Mouse (Mus musculus) liver, postnatal 0 days (tissue): ENCODE results near the gene Mrpl42. TPM values are rescaled to one million over a fixed set of nuclear protein-coding genes. Genes with fewer than 3 reads are reported as not detected.
"Not testable (repeated sequence)": the region's sequence is repeated elsewhere in the genome, so short reads cannot be mapped to it uniquely, and the experiment has no call there.

ENCODE experiments used
- ATAC-seq: fragments of 200-750 bp; cut with Nextera tagmentation; 2 replicates; pipeline ENCODE4 v1.8.0; 2017; ENCODE audit warnings: mild to moderate bottlenecking, moderate library complexity
- DNase-seq: peaks from one replicate; pipeline ENCODE4 v3.0.0-alpha.2; 2016
- H3K27ac ChIP-seq: fragments of 300-500 bp; sonication (generic); 2 replicates; pipeline ENCODE4 v1.5.1; 2014; ENCODE audit warnings: antibody characterized with exemption, moderate library complexity, mild to moderate bottlenecking, low read depth
- H3K27me3 ChIP-seq: fragments of 300-500 bp; sonication (generic); 2 replicates; pipeline ENCODE4 v1.6.1; 2014; ENCODE audit warnings: low read length, control low read depth, mixed read lengths; ENCODE audit not compliant: insufficient read depth
- H3K36me3 ChIP-seq: fragments of 300-500 bp; sonication (generic); replicated peaks from 2 replicates; pipeline ENCODE4 v1.6.1; 2014; ENCODE audit warnings: mild to moderate bottlenecking, control low read depth, low read length, moderate library complexity, mixed read lengths; ENCODE audit not compliant: insufficient read depth
- H3K4me1 ChIP-seq: fragments of 300-500 bp; sonication (generic); 2 replicates; pipeline ENCODE4 v1.6.1; 2014; ENCODE audit warnings: antibody characterized with exemption, mild to moderate bottlenecking, control low read depth; ENCODE audit not compliant: insufficient read depth
- H3K4me2 ChIP-seq: fragments of 300-500 bp; sonication (generic); 2 replicates; pipeline ENCODE4 v1.6.1; 2014; ENCODE audit warnings: low read depth, mild to moderate bottlenecking, low read length, moderate library complexity, mixed read lengths
- H3K4me3 ChIP-seq: fragments of 300-500 bp; sonication (generic); 2 replicates; pipeline ENCODE4 v1.5.1; 2014; ENCODE audit warnings: low read depth, low read length
- H3K9ac ChIP-seq: fragments of 300-500 bp; sonication (generic); replicated peaks from 2 replicates; pipeline ENCODE4 v1.6.1; 2014; ENCODE audit warnings: mild to moderate bottlenecking, moderate library complexity
- H3K9me3 ChIP-seq: fragments of 300-500 bp; sonication (generic); 2 replicates; pipeline ENCODE4 v1.6.1; 2016; ENCODE audit warnings: mild to moderate bottlenecking, control low read depth, low read length, mixed read lengths
- CTCF ChIP-seq: sonication (generic); IDR thresholded peaks from 2 replicates; pipeline ENCODE4 v1.5.1; 2016; ENCODE audit warnings: antibody characterized with exemption, low read depth
- EP300 ChIP-seq: IDR thresholded peaks from 2 replicates; pipeline ENCODE4 v1.6.1; 2016; ENCODE audit warnings: antibody characterized with exemption, low read depth, mild to moderate bottlenecking
- WGBS: fragments of 180-500 bp; shearing (Covaris S2); extraction: QIAGEN DNeasy Blood & Tissue Kit; methylation state at CpG from one replicate; pipeline ENCODE4 v1.1.7; 2014; ENCODE audit not compliant: insufficient replicate concordance; 5-methylcytosine and 5-hydroxymethylcytosine counted together
- polyA plus RNA-seq: library from polyadenylated mRNA; unstranded; fragments of >200 nt; fragmentation: Nextera tagmentation; extraction: Ambion mirVana; gene quantifications from 2 replicates; pipeline ENCODE4 v1.2.1, GENCODE M21; 2015

Mrpl42 gene
- polyA plus RNA-seq, result 163 and 168 TPM in 2 replicates

DNA sequence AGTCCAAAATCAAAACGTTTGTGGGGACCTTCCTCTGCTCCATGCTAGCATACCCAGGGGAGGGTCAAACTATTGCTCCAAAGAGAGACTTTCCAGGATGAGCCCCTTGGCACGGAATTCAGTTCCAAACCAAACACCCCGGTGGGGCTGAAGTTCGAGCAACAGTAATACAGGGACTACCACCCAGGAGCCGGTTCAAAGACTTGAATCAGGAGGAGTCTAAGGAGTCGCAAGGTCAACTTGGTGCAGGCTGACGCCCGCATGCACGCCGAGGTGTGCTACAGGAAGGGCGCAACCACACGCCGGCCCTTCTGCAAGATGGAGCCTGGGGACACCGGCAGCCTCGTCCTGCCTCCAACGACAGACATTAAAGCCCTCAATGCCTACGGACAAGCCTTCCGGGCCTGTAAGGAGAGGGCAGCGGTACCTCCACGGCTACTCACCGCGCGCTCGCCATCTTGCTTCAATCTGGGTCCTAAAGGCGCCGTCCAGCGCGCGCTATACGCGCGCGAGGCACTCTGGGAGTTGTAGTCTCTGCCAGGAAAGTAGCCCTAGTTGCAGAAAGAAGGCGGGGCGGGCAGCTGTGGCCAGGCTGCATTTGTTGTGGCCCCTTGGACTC, at the start of gene Mrpl42:
Gene Mrpl42, minus strand, starts transcription at position 478 of the 619 bp plus-strand sequence.
- WGBS, result under 1% methylated on average over 35 of the region's 35 CpGs
- Histone ChIP-seq H3K4me2 (peak within 1 kb of the TSS; percentile 88), H3K4me3 (peak within 1 kb of the TSS; percentile 82), H3K27me3 (no peaks in the 10 kb centered on the region), H3K9me3 (no peaks in the 10 kb centered on the region), H3K9ac (peak within 1 kb of the TSS; percentile 76), H3K4me1 (peaks cover 9% of the 10 kb centered on the region), H3K27ac (peak within 1 kb of the TSS; percentile 82), H3K36me3 (no peaks in the 10 kb centered on the region; the same call in 1 of the 2 replicates)
- ATAC-seq, result peak; percentile 97
- TF ChIP-seq CTCF (no peak), EP300 (no peak)
- peak; percentile 90 for DNase-seq

DNA sequence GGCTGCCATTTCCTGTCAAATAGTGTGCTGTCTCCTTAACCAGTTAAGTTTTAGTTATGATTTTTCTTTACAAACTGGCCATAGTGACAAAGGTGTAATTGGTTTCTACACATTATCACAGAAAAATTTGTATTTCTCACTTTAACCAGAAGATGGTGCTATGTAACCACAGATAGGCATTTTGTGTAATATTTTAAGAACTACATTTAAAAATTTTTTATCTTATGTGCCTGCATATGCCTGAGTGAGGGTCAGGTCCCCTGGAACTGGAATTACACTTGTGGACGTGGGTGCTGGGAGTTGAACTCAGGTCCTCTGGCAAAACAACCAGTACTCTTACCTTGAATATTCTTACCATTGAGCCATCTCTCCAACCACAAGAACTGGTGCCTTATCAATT, 48.8 kb upstream of the Mrpl42 start:
- DNase-seq, result no peak
- 56% methylated on average over 1 of the region's 1 CpGs for WGBS
- H3K9ac ChIP-seq, result no peak overlapping the region

DNA sequence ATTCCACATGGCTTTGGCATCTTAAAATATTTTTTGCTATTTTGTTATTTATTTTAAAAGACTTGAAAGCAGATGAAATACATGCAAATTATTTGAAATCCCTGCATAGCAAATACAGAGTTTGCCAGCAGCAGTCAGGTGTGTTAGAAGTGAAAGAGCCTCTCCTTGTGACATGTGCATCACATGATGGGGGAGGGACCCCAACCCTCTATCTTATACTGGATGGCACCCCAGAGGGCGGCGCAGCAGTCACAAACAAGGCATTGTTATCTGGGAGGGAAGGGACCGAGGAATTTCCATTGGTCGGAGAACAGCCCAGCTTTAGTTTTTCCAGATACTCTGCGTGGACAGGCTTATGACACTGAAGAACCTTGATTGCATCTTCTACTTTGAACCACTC, 47.3 kb upstream of the Mrpl42 start:
- WGBS, result 81% methylated on average over 5 of the region's 5 CpGs
- DNase-seq, H3K9me3 ChIP-seq, H3K27ac ChIP-seq, H3K4me3 ChIP-seq, H3K4me1 ChIP-seq, H3K4me2 ChIP-seq, ATAC-seq, H3K27me3 ChIP-seq, H3K9ac ChIP-seq: not testable (repeated sequence)
- peaks cover 84% of the 10 kb centered on the region for H3K36me3 ChIP-seq

More for the DNA sequence above, 48.8 kb upstream of the Mrpl42 start:
- Histone ChIP-seq H3K27me3 (no peaks in the 10 kb centered on the region), H3K4me1 (no peaks in the 10 kb centered on the region), H3K4me3 (no peak overlapping the region), H3K27ac (no peak overlapping the region), H3K36me3 (peaks cover 81% of the 10 kb centered on the region), H3K4me2 (no peak overlapping the region), H3K9me3 (no peaks in the 10 kb centered on the region)
- no peak for ATAC-seq
- TF ChIP-seq CTCF (peak; percentile 60), EP300 (no peak)

DNA sequence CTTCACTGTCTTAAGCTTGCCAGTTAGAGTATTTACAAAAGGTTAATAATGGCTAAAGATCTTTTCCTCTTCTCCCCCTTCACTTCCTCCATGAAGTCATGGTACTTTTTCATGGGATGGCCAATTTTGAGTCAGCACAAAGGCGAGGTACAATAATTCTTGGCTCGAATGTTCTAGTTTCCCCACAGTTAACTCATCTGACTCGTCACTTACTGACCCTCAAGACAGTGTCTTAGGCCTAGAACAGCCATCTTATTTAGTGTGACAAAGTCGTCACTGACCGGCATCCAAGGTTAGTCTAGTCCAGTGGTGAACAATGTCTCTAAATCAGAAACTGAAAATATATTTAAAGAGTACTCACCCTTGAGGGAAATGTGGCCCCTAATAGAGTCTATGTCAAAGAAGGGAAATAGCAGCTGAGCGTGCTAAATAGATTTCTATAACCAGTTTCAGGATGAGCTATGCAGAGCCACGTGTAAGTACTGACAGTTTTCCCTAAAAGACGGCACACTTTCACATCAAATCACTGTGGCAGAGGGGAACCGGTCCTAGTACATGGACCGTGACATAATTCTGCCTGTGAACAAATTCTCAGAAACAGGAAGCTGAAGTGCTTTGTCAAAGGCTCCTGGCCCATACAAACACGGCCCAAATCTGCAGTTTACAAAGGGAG, 46.5 kb upstream of the Mrpl42 start:
- TF ChIP-seq EP300, result no peak
- no peak for TF ChIP-seq CTCF
- H3K9me3 ChIP-seq, result no peaks in the 10 kb centered on the region
- H3K4me2 ChIP-seq, result no peak overlapping the region
- DNase-seq, result no peak
- no peak overlapping the region for H3K9ac ChIP-seq
- ATAC-seq, result 0 out of 2 replicates have a peak, but pooled peaks have one; percentile 24
- no peaks in the 10 kb centered on the region for H3K27me3 ChIP-seq
- H3K36me3 ChIP-seq, result peaks cover 89% of the 10 kb centered on the region
- no peak overlapping the region for H3K4me3 ChIP-seq
- H3K27ac ChIP-seq, result no peak overlapping the region
- no peaks in the 10 kb centered on the region for H3K4me1 ChIP-seq
- 78% methylated on average over 11 of the region's 11 CpGs for WGBS

DNA sequence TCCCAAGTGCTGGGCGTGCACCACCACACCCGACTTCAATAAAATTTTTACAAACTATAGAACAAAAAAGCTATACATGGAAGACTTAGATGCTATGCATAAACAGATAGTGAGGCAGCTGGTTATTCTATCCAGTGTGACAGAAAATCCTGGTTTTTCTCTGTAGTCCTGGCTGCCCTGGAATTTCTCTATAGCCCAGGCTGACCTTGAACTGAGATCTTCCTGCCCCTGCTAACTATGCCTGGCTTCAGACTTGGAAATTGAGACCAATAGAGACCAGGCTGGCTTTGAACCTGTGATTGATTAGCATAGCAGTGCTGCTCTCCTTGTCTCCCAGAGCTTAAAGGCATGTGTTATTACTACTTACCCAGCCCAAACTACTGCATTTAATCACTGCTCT, 44.4 kb upstream of the Mrpl42 start:
- ATAC-seq (no peak), DNase-seq (no peak)
- peaks cover 76% of the 10 kb centered on the region for H3K36me3 ChIP-seq
- no peak overlapping the region for H3K4me2 ChIP-seq
- TF ChIP-seq EP300 (no peak), CTCF (no peak)
- no peaks in the 10 kb centered on the region for H3K9me3 ChIP-seq
- H3K9ac ChIP-seq, result no peak overlapping the region
- no peak overlapping the region for H3K27ac ChIP-seq
- no peaks in the 10 kb centered on the region for H3K27me3 ChIP-seq
- 91% methylated on average over 2 of the region's 2 CpGs for WGBS
- H3K4me3 ChIP-seq, result no peak overlapping the region
- H3K4me1 ChIP-seq, result no peaks in the 10 kb centered on the region

DNA sequence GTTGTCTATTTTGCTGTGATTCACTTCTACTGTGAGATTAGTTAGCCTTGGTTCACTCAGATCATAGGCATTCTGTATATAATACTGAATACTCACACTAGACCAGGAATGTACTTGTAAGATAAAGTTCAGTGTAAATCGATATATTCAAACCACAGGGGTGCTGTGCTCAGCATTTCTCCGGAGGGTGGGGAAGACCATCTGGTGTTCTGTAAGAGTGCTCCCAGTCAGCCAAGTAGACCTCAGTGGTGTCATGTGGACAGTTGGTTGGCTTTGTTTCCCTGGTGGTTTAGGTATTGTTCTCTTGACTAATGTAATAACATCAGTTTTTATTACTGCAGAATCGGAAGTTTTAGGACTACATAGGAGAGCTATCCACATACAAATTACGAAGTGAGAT, 43.3 kb upstream of the Mrpl42 start:
- Histone ChIP-seq H3K4me2 (no peak overlapping the region), H3K27ac (no peak overlapping the region), H3K4me1 (no peaks in the 10 kb centered on the region), H3K9ac (no peak overlapping the region), H3K4me3 (no peak overlapping the region), H3K27me3 (no peaks in the 10 kb centered on the region), H3K9me3 (no peaks in the 10 kb centered on the region), H3K36me3 (peaks cover 65% of the 10 kb centered on the region)
- WGBS, result 77% methylated on average over 4 of the region's 4 CpGs
- TF ChIP-seq CTCF, result no peak
- no peak for TF ChIP-seq EP300
- ATAC-seq (no peak), DNase-seq (no peak)
